Mouse (Mus musculus) erythroblast, embryonic 14.5 days (primary cell): ENCODE results near the gene C1rl. TPM values are rescaled to one million over a fixed set of nuclear protein-coding genes. Genes with fewer than 3 reads are reported as not detected.

Source experiments
- H3K27me3 ChIP-seq: 2 replicates; pipeline ENCODE4 v1.6.1; 2012; ENCODE audit warnings: inconsistent platforms; ENCODE audit not compliant: control insufficient read depth
- H3K36me3 ChIP-seq: 2 replicates; pipeline ENCODE4 v1.6.1; 2012; ENCODE audit warnings: mild to moderate bottlenecking, inconsistent platforms; ENCODE audit not compliant: control insufficient read depth
- H3K4me1 ChIP-seq: 2 replicates; pipeline ENCODE4 v1.6.1; 2012; ENCODE audit warnings: inconsistent platforms; ENCODE audit not compliant: control insufficient read depth
- H3K4me3 ChIP-seq: replicated peaks from 2 replicates; pipeline ENCODE3; 2012; ENCODE audit warnings: moderate library complexity, mild to moderate bottlenecking, inconsistent platforms
- H3K9me3 ChIP-seq: 2 replicates; pipeline ENCODE4 v1.6.1; 2012; ENCODE audit warnings: low read length, inconsistent platforms, mixed read lengths; ENCODE audit not compliant: control insufficient read depth
- GATA1 ChIP-seq: IDR thresholded peaks from 2 replicates; pipeline ENCODE4 v1.6.1; 2012; ENCODE audit warnings: low read length, inconsistent platforms, mixed read lengths
- TAL1 ChIP-seq: IDR thresholded peaks from 3 replicates; pipeline ENCODE4 v1.6.1; 2012; ENCODE audit warnings: low read length, inconsistent platforms, mixed read lengths
- polyA plus RNA-seq: library from polyadenylated mRNA; stranded (reverse); fragments of >175 nt; gene quantifications from 2 replicates; pipeline ENCODE4 v1.2.3, GENCODE M21; 2012

The C1rl gene
- polyA plus RNA-seq, 1 experiment = not detected

- peaks cover 49% of the 10 kb centered on the region for H3K4me1 ChIP-seq
- H3K27me3 ChIP-seq = no peaks in the 10 kb centered on the region
- peaks cover 2% of the 10 kb centered on the region for H3K36me3 ChIP-seq
- H3K4me3 ChIP-seq = peak overlapping the region; percentile 14
- no peak for TF ChIP-seq TAL1
- no peak for TF ChIP-seq GATA1
- no peaks in the 10 kb centered on the region for H3K9me3 ChIP-seq
Observed at GRCm38 (mm10) chr6:124451995-124452394, 40.9 kb upstream of the C1rl start.

GRCm38 (mm10) chr6:124453756-124454155, 39.2 kb upstream of the C1rl start:
- Histone ChIP-seq H3K9me3 (no peaks in the 10 kb centered on the region), H3K27me3 (no peaks in the 10 kb centered on the region), H3K36me3 (peaks cover 2% of the 10 kb centered on the region), H3K4me1 (peaks cover 46% of the 10 kb centered on the region), H3K4me3 (no peak overlapping the region)
- TF ChIP-seq TAL1 (no peak), GATA1 (no peak)

- no peaks in the 10 kb centered on the region for H3K27me3 ChIP-seq
- H3K4me1 ChIP-seq = peaks cover 22% of the 10 kb centered on the region
- H3K4me3 ChIP-seq = no peak overlapping the region
- TF ChIP-seq GATA1 (no peak), TAL1 (no peak)
- H3K36me3 ChIP-seq = no peaks in the 10 kb centered on the region; the same call in 1 of the 2 replicates
- H3K9me3 ChIP-seq = no peaks in the 10 kb centered on the region
Observed at GRCm38 (mm10) chr6:124456243-124456642, 36.7 kb upstream of the C1rl start.

GRCm38 (mm10) chr6:124457827-124458226, 35.1 kb upstream of the C1rl start:
- H3K4me1 ChIP-seq = peaks cover 6% of the 10 kb centered on the region
- no peaks in the 10 kb centered on the region for H3K9me3 ChIP-seq
- H3K27me3 ChIP-seq = no peaks in the 10 kb centered on the region
- H3K4me3 ChIP-seq = no peak overlapping the region
- H3K36me3 ChIP-seq = no peaks in the 10 kb centered on the region; the same call in 1 of the 2 replicates
- TF ChIP-seq TAL1 (no peak), GATA1 (no peak)

- TF ChIP-seq GATA1 (no peak), TAL1 (no peak)
- peaks cover 2% of the 10 kb centered on the region for H3K4me1 ChIP-seq
- H3K4me3 ChIP-seq = no peak overlapping the region
- no peaks in the 10 kb centered on the region for H3K9me3 ChIP-seq
- no peaks in the 10 kb centered on the region; the same call in 1 of the 2 replicates for H3K36me3 ChIP-seq
- H3K27me3 ChIP-seq = peaks cover 5% of the 10 kb centered on the region
Observed at GRCm38 (mm10) chr6:124458505-124458904, 34.4 kb upstream of the C1rl start.

- H3K36me3 ChIP-seq = no peaks in the 10 kb centered on the region; the same call in 1 of the 2 replicates
- TF ChIP-seq GATA1 (no peak), TAL1 (no peak)
- H3K9me3 ChIP-seq = no peaks in the 10 kb centered on the region
- H3K4me3 ChIP-seq = no peak overlapping the region
- peaks cover 7% of the 10 kb centered on the region for H3K4me1 ChIP-seq
- H3K27me3 ChIP-seq = peaks cover 12% of the 10 kb centered on the region
Observed at GRCm38 (mm10) chr6:124459388-124459787, 33.5 kb upstream of the C1rl start.

- H3K27me3 ChIP-seq = peaks cover 13% of the 10 kb centered on the region
- TF ChIP-seq TAL1 (no peak), GATA1 (no peak)
- H3K36me3 ChIP-seq = no peaks in the 10 kb centered on the region
- H3K4me3 ChIP-seq = peak overlapping the region; percentile 62
- peaks cover 20% of the 10 kb centered on the region for H3K4me1 ChIP-seq
- H3K9me3 ChIP-seq = no peaks in the 10 kb centered on the region
Observed at GRCm38 (mm10) chr6:124463881-124464291, 29.0 kb upstream of the C1rl start.

- Histone ChIP-seq H3K36me3 (no peaks in the 10 kb centered on the region), H3K9me3 (no peaks in the 10 kb centered on the region), H3K4me3 (peak within 1 kb of the TSS; percentile 62), H3K27me3 (peaks cover 13% of the 10 kb centered on the region), H3K4me1 (peaks cover 20% of the 10 kb centered on the region)
- TF ChIP-seq TAL1 (no peak), GATA1 (no peak)
Observed at GRCm38 (mm10) chr6:124464305-124465271, 28.3 kb upstream of the C1rl start, which contains the start of gene Clstn3. TSS of gene Clstn3 (minus strand) at chr6:124464794.

GRCm38 (mm10) chr6:124465299-124465698, 27.6 kb upstream of the C1rl start:
- Histone ChIP-seq H3K9me3 (no peaks in the 10 kb centered on the region), H3K4me3 (peak overlapping the region; percentile 62), H3K36me3 (no peaks in the 10 kb centered on the region), H3K27me3 (peaks cover 13% of the 10 kb centered on the region), H3K4me1 (peaks cover 24% of the 10 kb centered on the region)
- TF ChIP-seq TAL1 (no peak), GATA1 (no peak)
